Mouse (Mus musculus): ENCODE results near the gene Dao.

The Dao gene

GRCm38 (mm10) chr5:114067543-114067942, 64.0 kb downstream of the Dao start:
- DNase-seq (ENCODE audit: low read depth in 2 of 2, low spot score in 2 of 2), result no peak

GRCm38 (mm10) chr5:114067982-114068381, 64.5 kb downstream of the Dao start:
- DNase-seq (ENCODE audit: low read depth in 2 of 2, low spot score in 2 of 2), result no peak

DNA sequence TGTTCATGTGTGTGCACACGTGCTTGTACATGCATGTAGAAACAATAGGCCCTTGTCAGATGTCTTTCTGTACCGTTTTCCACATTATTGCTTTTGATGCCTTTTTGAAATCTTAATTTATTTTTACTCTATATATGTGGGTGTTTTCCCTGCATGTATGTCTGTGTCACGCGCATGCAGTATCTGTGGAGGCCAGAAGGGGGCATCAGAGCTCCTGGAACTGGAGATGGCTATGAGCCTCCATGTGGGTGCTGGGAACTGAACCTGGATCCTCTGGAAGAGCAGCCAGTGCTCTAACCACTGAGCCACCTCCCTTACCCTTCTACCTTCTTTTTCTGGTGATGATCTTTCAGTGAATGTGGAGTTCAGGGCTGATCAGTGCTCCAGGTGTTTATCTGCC, 67.4 kb downstream of the Dao start:
- no peak for DNase-seq (ENCODE audit: low read depth in 2 of 2, low spot score in 2 of 2)

DNA sequence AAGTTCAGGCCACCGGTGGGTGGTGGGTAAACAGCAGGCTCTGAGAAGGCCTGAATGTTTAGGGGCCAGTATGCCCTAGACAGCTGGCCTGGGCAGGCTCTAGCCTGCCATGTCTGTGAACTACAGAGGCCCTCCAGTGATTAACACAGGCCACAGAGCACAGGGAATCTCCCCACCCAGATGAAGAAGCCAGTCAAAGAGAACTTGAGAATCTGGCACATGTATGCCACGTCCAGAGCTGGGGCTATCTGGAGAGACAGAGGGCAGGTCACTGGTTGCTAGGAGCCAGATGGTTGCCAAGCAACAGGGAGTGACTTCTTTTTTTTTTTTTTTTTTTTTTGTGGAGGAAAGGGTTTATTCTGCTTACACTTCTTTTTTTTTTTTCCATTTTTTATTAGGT, 68.8 kb downstream of the Dao start:
- DNase-seq (ENCODE audit: low read depth in 2 of 2, low spot score in 2 of 2), result no peak
